Mouse (Mus musculus) spleen, postnatal 36 days (tissue): ENCODE measurements around the gene Car4.

Source experiments
- DNase-seq, 2 experiments: peaks; one replicate each; pipeline ENCODE4 v3.0.0; 2022; ENCODE audit warnings: low spot score in 2 of 2, mixed read lengths in 1 of 2

Gene Car4

DNA sequence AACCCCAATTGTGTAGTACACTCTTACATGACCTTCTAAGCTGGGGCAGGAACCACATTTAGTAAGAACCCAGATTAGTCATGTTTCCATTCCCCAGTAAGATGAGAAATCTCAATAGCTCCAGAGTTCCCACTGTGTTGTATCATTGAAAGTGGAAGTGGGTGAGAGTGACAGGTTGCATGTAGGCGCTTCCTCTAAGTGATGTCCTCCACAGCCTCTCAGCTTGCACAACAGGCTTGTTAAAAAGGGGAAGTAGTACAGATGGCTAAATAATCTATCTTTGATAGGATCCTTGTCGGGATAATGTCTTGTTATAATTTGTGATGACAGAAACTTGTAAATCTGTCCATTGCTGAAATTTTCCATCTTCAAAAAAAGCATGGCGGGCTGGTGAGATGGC is 46.0 kb downstream of the Car4 start:
- peak; percentile 39 to 55 for DNase-seq

DNA sequence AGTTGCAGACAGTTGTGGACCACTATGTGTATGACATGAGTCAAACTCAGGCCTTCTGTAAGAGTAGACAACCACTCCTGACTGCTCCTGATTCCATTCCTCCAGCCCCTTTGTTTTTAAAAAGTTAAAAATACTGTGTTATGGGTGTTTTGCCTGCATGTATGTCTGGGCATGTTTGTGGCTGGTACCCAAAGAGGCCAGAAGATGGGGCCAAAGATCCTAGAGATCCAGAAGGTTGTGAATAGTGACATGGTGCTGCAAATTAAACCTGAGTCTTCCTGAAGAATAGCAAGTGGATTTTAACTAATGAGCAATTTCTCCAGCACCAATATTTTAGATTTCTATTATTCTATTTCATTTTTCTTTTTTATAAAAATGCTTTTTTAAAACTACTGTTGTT is 55.5 kb downstream of the Car4 start:
- DNase-seq = no peak
